Mouse (Mus musculus) CH12.LX (cell line): ENCODE results near the gene Car5a. TPM values are rescaled to one million over a fixed set of nuclear protein-coding genes. Genes with fewer than 3 reads are reported as not detected.
A peak's percentile ranks its signal among the peaks of the same experiment; 100 is the strongest.

ENCODE experiments used
- DNase-seq: peaks from one replicate; pipeline ENCODE4 v3.0.0-alpha.2; 2013; ENCODE audit errors: extremely low read depth
- H3K27ac ChIP-seq: 2 replicates; pipeline ENCODE4 v1.5.1; 2012; ENCODE audit warnings: low read depth, mild to moderate bottlenecking, control low read depth, moderate library complexity; ENCODE audit not compliant: insufficient read depth
- H3K27me3 ChIP-seq: replicated peaks from 2 replicates; pipeline ENCODE3; 2012; ENCODE audit warnings: inconsistent platforms
- H3K36me3 ChIP-seq, 2 experiments: replicated peaks in 1 of 2; 2 replicates each; pipeline versions ENCODE3 to v1.6.1; 2012; ENCODE audit warnings: inconsistent platforms in 1 of 2, low read length in 1 of 2, mild to moderate bottlenecking in 1 of 2, mixed read lengths in 1 of 2, moderate library complexity in 1 of 2; ENCODE audit not compliant: control insufficient read depth in 1 of 2, insufficient read depth in 1 of 2
- H3K4me1 ChIP-seq, 2 experiments: 2 replicates each; pipeline ENCODE4 v1.6.1; 2012; ENCODE audit warnings: inconsistent platforms in 1 of 2, moderate library complexity in 1 of 2; ENCODE audit not compliant: insufficient read depth in 2 of 2, control insufficient read depth in 1 of 2
- H3K4me2 ChIP-seq: 2 replicates; pipeline ENCODE4 v1.6.1; 2012; ENCODE audit warnings: low read depth, mild to moderate bottlenecking, control low read depth; ENCODE audit not compliant: poor library complexity, insufficient read depth, severe bottlenecking
- H3K4me3 ChIP-seq, 3 experiments: fragments of 150-350 bp in 1 of 3; sonication (generic) in 1 of 3; replicated peaks in 1 of 3; 2 replicates each; pipeline versions ENCODE3 to v1.5.1; 2011 to 2012; ENCODE audit warnings: low read depth in 2 of 3, low read length in 2 of 3, mild to moderate bottlenecking in 2 of 3, moderate library complexity in 2 of 3, control low read depth in 1 of 3, improper control_type of control experiment in 1 of 3, inconsistent platforms in 1 of 3, mixed read lengths in 1 of 3; ENCODE audit not compliant: poor library complexity in 1 of 3
- H3K79me2 ChIP-seq: replicated peaks from 2 replicates; pipeline ENCODE4 v1.6.1; 2012; ENCODE audit warnings: mild to moderate bottlenecking, moderate library complexity; ENCODE audit not compliant: control insufficient read depth, poor library complexity, insufficient read depth, severe bottlenecking; ENCODE audit errors: extremely low read depth
- H3K9ac ChIP-seq: 2 replicates; pipeline ENCODE4 v1.6.1; 2012; ENCODE audit warnings: low read depth, mild to moderate bottlenecking, control low read depth, moderate library complexity; ENCODE audit not compliant: insufficient read depth
- H3K9me3 ChIP-seq: replicated peaks from 2 replicates; pipeline ENCODE3; 2012; ENCODE audit warnings: low read length, inconsistent platforms, mixed read lengths
- CHD2 ChIP-seq: IDR thresholded peaks from 2 replicates; pipeline ENCODE4 v1.6.1; 2011; ENCODE audit warnings: low read length, improper control_type of control experiment
- EP300 ChIP-seq: IDR thresholded peaks from 2 replicates; pipeline ENCODE4 v1.6.1; 2011; ENCODE audit warnings: low read length, improper control_type of control experiment
- ETS1 ChIP-seq: conservative IDR thresholded peaks from 2 replicates; pipeline ENCODE4 v1.6.1; 2012; ENCODE audit warnings: low read depth, mild to moderate bottlenecking, inconsistent platforms, low read length, improper control_type of control experiment, moderate library complexity
- GABPA ChIP-seq: IDR thresholded peaks from 2 replicates; pipeline ENCODE4 v1.6.1; 2012; ENCODE audit warnings: low read depth, low read length, improper control_type of control experiment, inconsistent platforms; ENCODE audit not compliant: insufficient replicate concordance
- KAT2A ChIP-seq: IDR thresholded peaks from 2 replicates; pipeline ENCODE4 v1.6.1; 2012; ENCODE audit warnings: low read length, improper control_type of control experiment, inconsistent platforms; ENCODE audit not compliant: insufficient replicate concordance
- MAFK ChIP-seq: IDR thresholded peaks from 2 replicates; pipeline ENCODE4 v1.6.1; 2011; ENCODE audit warnings: low read length, improper control_type of control experiment; ENCODE audit not compliant: insufficient replicate concordance
- MAZ ChIP-seq: IDR thresholded peaks from 2 replicates; pipeline ENCODE4 v1.6.1; 2012; ENCODE audit warnings: low read depth, mild to moderate bottlenecking, inconsistent platforms, low read length, improper control_type of control experiment, moderate library complexity
- MEF2A ChIP-seq: IDR thresholded peaks from 2 replicates; pipeline ENCODE4 v1.6.1; 2014; ENCODE audit warnings: low read depth, mild to moderate bottlenecking, inconsistent platforms, low read length, improper control_type of control experiment, borderline replicate concordance
- NRF1 ChIP-seq: IDR thresholded peaks from 2 replicates; pipeline ENCODE4 v1.6.1; 2014; ENCODE audit warnings: low read depth, mild to moderate bottlenecking, inconsistent platforms, low read length, improper control_type of control experiment, moderate library complexity
- PAX5 ChIP-seq: IDR thresholded peaks from 2 replicates; pipeline ENCODE4 v1.6.1; 2012; ENCODE audit warnings: low read length, inconsistent platforms, mixed read lengths
- POLR2A ChIP-seq: IDR thresholded peaks from 2 replicates; pipeline ENCODE4 v1.6.1; 2011; ENCODE audit warnings: low read depth, mild to moderate bottlenecking, improper control_type of control experiment, low read length
- POLR2AphosphoS2 ChIP-seq: IDR thresholded peaks from 2 replicates; pipeline ENCODE4 v1.6.1; 2011; ENCODE audit warnings: low read depth, low read length, improper control_type of control experiment
- RAD21 ChIP-seq: IDR thresholded peaks from 2 replicates; pipeline ENCODE4 v1.6.1; 2011; ENCODE audit warnings: low read depth, mild to moderate bottlenecking, low read length, improper control_type of control experiment, moderate library complexity
- RCOR1 ChIP-seq: conservative IDR thresholded peaks from 2 replicates; pipeline ENCODE4 v1.6.1; 2012; ENCODE audit warnings: low read depth, mild to moderate bottlenecking, inconsistent platforms, low read length, improper control_type of control experiment
- UBTF ChIP-seq: IDR thresholded peaks from 2 replicates; pipeline ENCODE4 v1.6.1; 2012; ENCODE audit warnings: low read depth, mild to moderate bottlenecking, inconsistent platforms, low read length, improper control_type of control experiment, moderate library complexity
- ZKSCAN1 ChIP-seq: IDR thresholded peaks from 2 replicates; pipeline ENCODE4 v1.6.1; 2012; ENCODE audit warnings: low read depth, inconsistent platforms, low read length, improper control_type of control experiment, borderline replicate concordance
- ZMIZ1 ChIP-seq: IDR thresholded peaks from 2 replicates; pipeline ENCODE4 v1.6.1; 2012; ENCODE audit warnings: low read depth, mild to moderate bottlenecking, inconsistent platforms, low read length, improper control_type of control experiment
- dilution Hi-C: fragments of 300-500 bp; cut with MboI; formaldehyde crosslinking; loops from 2 replicates; pipeline ENCODE4 v1.14.3; 2020; ENCODE audit warnings: low sequenced_read_pairs; ENCODE audit not compliant: extremely low pct_unique_long_range_greater_than_20kb, extremely low pct_ligation_motif_present
- in situ Hi-C: fragments of 300-500 bp; cut with MboI; formaldehyde crosslinking; loops from 3 replicates; pipeline ENCODE4 v1.14.3; 2019; ENCODE audit warnings: low sequenced_read_pairs, low pct_ligation_motif_present, low pct_unique_long_range_greater_than_20kb, mixed read lengths
- polyA plus RNA-seq: library from polyadenylated mRNA; unstranded; fragments of >175 nt; gene quantifications from 2 replicates; pipeline ENCODE4 v1.2.1, GENCODE M21; 2012; ENCODE audit warnings: low read depth; ENCODE audit not compliant: insufficient read length
- total RNA-seq, 2 experiments: library from RNA; depleted of rRNA; stranded (reverse); fragments of 300-350 nt in 1 of 2; fragments of >200 nt in 1 of 2; gene quantifications; 2 replicates each; pipeline ENCODE4 v1.2.3; 2012 to 2014

The Car5a gene
- total and polyA plus RNA-seq, 3 experiments, result 1.6 to 9.7 TPM; not detected in 1

GRCm38 (mm10) chr8:121925624-121926023 lies 19.1 kb downstream of the Car5a start (continued):
- TF ChIP-seq RAD21 (peak; percentile 90), MEF2A (no peak; the same call in 1 of the 2 replicates), MAZ (no peak), POLR2A (peak; percentile 32; the same call in 1 of the 2 replicates), ZKSCAN1 (no peak), POLR2AphosphoS2 (no peak), CHD2 (no peak), PAX5 (no peak), ETS1 (no peak), UBTF (no peak), ZMIZ1 (no peak)

GRCm38 (mm10) chr8:121924681-121925080 lies 20.0 kb downstream of the Car5a start:
- in situ Hi-C loops (loop anchor here (10.0 kb wide), 1 partner anchor 50 kb away; no protein-coding TSS in a partner anchor), dilution Hi-C loops (no loop called here)
- Histone ChIP-seq H3K4me1 (peaks cover 14 to 45% of the 10 kb centered on the region in 2 experiments), H3K9me3 (peaks cover 3% of the 10 kb centered on the region), H3K27me3 (no peaks in the 10 kb centered on the region), H3K36me3 (no peaks in the 10 kb centered on the region), H3K79me2 (no peaks in the 10 kb centered on the region), H3K4me2 (no peak overlapping the region), H3K9ac (no peak overlapping the region), H3K27ac (no peak overlapping the region), H3K4me3 (no peak overlapping the region)
- DNase-seq, result no peak
- TF ChIP-seq RAD21, result no peak
- TF ChIP-seq KAT2A, result no peak
- no peak for TF ChIP-seq GABPA

GRCm38 (mm10) chr8:121922101-121922500 lies 22.6 kb downstream of the Car5a start:
- Histone ChIP-seq H3K4me3 (no peak overlapping the region), H3K27ac (no peak overlapping the region), H3K36me3 (peaks cover 5 to 6% of the 10 kb centered on the region in 2 experiments), H3K27me3 (no peaks in the 10 kb centered on the region), H3K4me2 (no peak overlapping the region), H3K79me2 (no peaks in the 10 kb centered on the region), H3K9me3 (peaks cover 6% of the 10 kb centered on the region), H3K4me1 (peaks cover 20 to 46% of the 10 kb centered on the region in 2 experiments), H3K9ac (no peak overlapping the region)
- no peak for DNase-seq
- no peak for TF ChIP-seq EP300
- TF ChIP-seq POLR2A, result no peak
- no peak for TF ChIP-seq MEF2A
- no peak for TF ChIP-seq NRF1
- no peak for TF ChIP-seq RCOR1
- TF ChIP-seq MAFK, result no peak
- in situ Hi-C loops, result loop anchor here (10.0 kb wide), 1 partner anchor 47 kb away; no protein-coding TSS in a partner anchor
- dilution Hi-C loops, result no loop called here
